Mouse (Mus musculus): ENCODE results near the gene Sdhb. TPM values are rescaled to one million over a fixed set of nuclear protein-coding genes. Genes with fewer than 3 reads are reported as not detected.

Sdhb gene
- 175 and 188 TPM in 2 replicates for polyA plus RNA-seq (2012; rRNA removed)

DNA sequence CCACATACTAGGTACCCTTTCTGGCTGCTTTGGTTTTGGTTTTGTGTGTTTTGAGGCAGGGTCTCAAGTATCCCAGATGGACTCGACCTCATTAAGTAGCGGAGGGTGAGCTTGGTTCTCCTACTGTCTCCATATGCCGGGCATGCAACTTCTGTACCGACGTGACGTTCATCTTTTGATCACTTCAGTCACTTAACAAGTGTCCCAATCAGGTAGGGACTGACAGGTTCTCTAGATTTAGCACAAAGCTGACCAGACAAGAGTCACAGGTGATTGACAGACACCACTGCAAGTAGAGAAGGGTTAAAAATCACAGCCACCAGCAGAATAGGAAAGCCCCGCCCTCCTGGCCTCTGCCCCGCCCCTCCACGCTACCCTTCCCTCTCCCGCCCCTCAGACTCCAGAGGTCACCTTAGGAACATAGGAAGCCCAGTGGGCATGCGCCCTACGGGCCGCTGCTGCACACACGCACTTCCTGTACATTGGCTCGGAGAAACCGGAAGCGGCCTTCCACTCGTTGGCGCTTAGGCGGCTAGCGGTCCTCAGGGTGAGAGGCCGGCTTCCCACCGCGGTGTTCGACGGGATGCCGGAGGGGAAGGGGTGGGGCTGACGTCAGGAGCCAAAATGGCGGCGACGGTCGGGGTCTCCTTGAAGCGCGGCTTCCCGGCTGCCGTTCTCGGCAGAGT lies at the start of gene Sdhb:
Sdhb (plus strand) TSS at position 423 of the 686 bp plus-strand sequence.
- peak; percentile 88 for DNase-seq (ENCODE audit: low spot score)

DNA sequence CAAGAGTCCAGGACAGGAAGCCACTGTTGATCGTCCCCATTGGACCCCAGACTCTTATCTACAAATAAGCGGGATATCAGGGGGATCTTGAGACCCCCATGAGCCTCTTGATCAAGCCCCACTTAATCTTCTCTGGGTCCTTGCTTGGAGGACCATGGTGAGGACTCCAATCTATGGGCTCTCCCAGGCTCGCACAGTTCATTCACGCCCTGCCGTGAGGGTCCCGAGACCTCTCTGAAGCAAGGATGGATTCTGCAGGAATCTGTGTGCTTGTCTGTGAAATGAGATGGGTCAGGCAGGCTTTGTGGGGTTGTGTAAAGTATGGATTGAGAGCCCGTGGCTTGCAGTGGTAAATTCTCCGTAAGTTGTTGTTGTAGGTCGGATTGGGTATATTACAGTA lies 49.6 kb upstream of the Sdhb start:
- DNase-seq (ENCODE audit: low spot score) = peak; percentile 7

DNA sequence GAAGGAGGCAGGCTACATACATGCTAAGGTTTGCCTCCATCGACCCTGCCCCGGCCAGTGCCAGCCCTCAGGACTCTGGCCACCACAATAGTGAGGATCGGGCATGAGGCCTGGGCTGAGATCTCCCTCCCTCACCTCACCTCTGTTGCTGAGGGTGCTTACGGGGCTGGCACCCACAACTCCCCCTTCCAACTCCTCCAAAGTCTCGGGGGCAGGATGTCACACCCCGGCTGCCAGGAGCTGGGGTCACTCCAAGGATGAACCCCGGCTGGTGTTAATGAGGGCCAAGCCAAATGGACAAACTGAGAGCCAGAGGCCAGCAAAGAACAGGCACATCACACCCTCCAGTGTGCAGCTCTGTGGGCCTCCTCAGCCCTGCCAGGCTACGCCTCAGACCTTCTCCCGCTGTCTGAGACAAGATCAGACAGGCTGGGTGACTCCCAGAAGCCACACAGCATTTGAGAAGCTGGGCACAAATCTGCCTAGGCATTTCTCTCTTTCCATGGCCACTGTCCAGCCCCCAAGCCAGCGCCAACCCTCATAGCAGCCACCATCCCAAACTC lies 48.7 kb upstream of the Sdhb start:
- peak; percentile 17 for DNase-seq (ENCODE audit: low spot score)

DNA sequence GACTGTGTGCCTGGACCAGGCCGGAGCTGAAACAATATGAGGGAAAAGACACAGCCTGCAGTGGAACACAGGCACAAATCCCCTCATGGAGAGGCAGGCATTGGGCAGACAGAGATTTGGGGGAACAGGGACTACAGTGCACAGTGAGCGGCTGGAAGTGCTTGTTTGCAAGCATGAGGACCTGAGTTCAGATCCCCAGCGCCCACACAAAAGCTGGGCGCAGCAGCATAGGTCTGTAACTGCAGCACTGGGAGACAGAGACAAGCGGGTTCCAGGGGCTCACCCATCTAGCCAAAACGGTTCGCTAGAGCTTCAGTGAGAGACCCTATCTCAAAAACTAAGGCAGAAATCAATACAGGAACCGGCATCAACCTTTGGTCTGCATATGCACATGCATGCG lies 47.4 kb upstream of the Sdhb start:
- DNase-seq (ENCODE audit: low spot score) = peak; percentile 4

DNA sequence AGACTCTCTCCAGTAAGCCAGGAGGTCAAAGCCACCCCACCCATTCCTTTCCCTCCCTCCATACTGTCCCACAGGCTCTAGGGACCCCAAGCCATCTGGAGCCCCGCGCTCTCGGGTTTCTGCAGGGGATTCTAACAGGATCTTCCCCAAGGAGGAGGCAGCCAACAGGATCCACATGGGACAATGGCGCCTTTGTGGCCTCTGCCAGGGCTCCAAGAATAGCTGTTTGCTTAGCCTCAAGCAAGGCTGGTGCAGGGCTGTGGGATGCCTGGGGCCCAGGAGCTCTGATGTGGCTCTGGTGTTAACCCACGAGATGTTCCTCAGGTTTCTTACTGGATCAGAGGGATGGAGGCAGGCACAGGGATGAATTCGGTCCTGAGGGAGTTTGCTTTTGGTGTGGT lies 46.3 kb upstream of the Sdhb start:
- DNase-seq (ENCODE audit: low spot score) = peak; percentile 11

DNA sequence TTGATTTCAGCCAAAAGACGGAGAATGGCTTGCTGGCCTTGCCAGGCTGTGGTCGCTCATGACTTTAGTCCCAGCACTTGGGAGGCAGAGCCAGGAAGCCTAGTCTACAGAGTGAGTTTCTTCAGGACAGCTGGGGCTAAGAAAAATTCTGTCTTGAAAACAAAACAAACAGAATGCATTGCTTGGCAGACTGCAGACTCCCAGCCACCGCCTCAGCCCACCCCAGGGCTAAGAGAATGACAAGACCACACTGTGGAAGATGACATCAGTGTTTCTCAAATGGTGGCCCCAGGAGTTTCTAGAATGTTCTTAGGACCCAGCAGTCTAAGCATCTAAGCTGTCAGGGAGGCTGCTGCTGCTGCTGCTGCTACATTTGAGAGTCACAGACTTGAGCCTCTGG lies 45.8 kb upstream of the Sdhb start:
- peak; percentile 9 for DNase-seq (ENCODE audit: low spot score)

DNA sequence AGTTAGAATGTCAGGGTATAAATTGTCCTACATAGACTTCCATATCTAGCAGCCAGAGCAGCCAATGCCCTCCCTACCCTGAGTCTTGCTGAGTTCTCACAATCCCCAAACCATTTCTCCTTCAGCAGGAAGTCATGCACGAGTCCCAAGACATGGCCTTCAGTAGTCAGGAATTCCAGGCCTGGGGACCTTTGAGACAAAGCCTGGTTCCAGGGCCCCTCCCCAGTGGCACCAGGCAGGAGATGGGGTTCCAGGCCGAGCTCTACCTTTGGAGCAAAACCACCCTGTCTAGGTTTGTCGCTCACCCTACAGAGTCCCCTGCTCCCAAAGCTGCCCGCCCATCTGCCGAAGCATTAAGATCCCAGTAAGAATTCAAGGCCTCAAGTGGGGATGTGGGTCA lies 44.7 kb upstream of the Sdhb start:
- DNase-seq (ENCODE audit: low spot score) = peak; percentile 12

DNA sequence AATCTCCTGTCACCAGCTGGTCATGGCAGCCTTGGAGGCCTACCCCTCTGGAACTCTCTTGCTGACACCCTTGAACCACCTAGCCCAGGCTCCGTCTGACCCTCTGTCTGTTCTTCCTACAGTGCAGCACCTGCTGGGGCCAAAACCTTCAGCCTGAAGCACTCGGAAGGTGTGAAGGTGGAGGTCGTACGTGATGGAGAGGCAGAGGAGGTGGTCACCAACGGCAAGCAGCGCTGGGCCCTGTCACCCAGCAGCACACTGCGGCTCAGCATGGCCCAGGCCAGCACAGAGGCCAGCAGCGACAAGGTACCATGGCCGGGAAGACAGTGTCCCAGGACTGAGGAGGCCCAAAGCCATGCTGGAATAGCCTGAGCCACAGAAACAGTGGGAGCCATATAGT lies 43.6 kb upstream of the Sdhb start:
- peak; percentile 12 for DNase-seq (ENCODE audit: low spot score)

DNA sequence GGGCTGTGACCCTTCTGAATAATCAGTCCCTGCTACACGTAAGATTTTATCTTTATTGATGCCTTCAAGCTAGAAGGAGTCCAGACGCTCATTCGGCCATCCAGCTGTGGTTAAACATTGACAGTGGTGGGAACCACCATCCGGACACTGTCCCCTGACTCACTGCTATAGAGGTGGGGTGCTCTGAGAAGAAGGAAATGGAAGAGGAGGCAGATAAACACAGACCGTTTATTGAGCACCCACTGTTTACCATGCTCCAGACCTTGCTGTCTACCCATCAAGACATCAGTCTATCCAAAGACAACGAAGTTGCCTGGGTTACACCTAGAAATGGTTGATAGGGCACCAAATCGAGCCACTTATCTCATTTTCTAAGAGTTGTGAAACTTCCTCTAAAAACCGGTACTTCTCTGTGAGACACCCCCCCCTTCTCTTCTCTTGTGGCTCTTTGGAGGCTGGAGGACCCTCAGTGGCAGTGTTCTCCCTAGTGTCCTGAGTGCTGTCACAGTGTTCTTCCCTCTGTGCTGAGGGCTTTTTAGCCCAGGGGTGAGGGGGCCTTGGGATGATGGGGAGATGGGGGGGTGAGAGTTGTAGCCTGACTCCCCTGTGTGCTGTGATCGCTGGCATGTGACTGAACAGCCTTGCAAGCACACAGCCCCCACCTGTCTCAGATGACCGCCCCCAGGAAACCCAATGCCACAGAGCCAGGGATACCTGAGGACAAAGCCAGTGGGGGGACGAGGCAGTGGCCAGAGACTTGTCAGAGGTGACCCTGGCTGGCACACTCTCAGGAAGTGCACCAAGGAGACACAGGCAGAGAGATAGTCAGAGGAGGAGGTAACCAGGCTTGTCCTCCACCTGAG lies 40.8 kb upstream of the Sdhb start:
- no peak for DNase-seq (ENCODE audit: low spot score)

DNA sequence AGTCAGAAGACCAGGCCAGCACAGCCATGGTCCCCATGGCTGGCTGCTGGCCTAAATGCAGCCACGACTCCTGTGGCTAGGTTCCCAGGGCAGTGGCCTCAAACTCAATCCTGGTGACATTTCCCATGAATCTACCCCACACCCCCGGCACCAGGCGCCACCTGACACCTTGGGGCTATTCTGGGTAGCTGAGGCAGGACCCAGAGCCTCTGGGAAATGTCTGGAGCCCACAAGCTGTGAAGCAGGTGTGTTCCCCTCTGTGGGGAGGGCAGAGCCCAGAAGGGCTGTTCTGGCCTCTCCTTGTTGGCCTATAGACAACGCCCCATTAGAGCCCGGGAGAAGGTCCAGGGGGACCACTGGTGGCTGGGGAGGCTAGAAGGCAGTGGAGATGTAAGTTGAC lies 38.5 kb upstream of the Sdhb start:
- no peak for DNase-seq (ENCODE audit: low spot score)

DNA sequence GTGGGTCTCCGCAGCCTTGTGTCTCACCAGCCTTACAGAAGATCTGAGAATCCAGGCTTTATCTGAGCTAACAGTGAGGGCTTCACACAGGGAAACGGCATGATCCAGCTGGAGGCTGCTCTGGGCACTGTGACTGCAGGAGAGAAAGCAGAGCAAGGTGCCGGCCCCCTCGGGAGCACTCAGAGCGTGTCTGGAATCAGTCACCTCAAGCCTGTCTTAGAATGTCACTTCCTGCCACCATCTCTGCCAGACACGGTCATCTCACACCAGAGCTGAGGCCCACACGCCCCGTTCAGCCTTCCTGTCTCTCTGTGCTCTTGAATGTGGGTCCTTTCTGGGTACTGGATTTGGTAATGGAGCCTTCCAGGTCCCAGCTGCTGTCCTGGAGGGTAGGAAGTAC lies 35.4 kb upstream of the Sdhb start:
- no peak for DNase-seq (ENCODE audit: low spot score)

DNA sequence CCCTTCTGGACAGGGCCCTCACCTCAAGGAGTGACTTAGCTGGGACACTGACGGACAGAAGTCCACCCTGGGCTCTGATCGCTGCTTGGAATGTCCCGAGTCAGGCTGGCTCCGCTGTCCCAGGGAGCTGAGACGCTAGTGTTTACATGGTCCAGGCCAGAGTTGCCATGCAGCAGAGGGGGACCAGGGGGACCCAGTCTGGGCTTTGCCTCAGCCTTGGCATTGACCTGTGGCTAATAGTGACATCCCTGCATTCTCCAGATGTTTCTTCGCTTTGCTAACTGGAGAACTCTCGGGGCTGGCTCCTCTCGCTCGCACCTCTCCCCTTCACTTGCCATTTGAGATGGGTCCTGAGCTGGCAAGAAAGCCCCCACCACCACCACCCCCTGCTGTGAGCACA lies 32.7 kb upstream of the Sdhb start:
- DNase-seq (ENCODE audit: low spot score) = no peak

DNA sequence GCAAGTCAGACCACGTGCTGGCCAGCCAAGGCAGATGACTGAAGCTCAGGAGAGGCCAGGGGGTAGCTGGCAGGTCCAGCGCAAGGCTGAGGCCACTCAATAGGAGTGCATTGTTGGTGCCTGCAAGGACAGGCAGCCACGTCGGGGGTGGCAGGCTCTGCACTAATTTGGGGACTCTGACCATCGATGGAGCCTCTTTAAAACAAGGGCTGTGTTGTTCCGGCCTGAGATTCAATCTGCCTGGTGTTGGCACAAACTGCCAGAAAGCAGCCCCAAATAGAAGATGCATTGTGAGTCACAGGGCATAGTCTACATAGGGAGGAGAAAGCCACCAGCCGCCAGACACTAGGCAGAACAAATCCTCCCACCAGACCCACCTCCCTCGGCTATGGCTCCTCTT lies 31.3 kb upstream of the Sdhb start:
- DNase-seq (ENCODE audit: low spot score) = no peak

DNA sequence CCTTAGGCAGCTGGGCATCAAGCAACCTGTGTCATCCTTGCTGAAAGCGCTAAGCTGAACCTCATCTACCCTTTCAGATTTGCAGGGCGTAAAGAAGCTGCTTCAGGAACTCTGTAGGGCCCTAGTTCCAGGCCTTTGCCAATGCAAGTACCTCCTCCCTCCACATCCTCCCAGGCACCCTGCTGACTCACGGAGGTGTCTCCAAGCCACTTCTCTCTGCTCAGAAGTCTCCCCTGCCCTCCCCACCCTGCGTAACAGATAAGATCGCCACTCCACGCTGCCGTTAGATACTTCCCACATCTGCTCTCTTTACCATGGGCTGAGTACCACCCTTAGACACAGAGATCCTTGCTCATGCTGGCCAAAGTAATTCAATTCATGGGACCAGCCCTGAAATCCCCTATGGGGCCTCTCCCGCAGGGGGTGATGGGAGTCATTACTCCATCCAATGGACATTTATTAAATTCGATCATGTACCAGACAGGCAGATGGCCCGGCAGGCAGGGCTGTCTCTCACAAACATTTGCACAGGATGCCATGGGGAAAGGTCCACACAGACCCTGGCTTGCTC lies 30.0 kb upstream of the Sdhb start:
- no peak for DNase-seq (ENCODE audit: low spot score)

DNA sequence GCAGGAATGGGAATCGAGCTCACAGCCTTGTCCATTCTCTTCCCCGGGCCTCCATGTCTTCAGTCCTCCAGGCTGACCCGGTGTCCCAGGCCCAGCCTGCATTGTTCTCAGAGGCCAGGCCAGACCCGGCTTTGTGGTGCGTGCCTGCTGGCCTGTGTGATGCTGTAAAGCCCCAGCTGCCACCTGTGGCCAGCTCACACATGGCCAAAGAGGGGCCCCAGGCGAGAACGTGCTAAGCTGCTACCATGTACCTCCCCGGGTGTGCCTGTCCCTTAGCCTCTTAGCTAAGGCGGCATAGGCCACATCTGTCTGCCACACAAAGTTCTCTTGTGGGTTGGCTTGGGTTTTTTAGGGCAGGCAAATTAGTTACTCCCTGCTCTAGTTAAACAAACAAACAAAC lies 25.4 kb upstream of the Sdhb start:
- DNase-seq (ENCODE audit: low spot score) = no peak

DNA sequence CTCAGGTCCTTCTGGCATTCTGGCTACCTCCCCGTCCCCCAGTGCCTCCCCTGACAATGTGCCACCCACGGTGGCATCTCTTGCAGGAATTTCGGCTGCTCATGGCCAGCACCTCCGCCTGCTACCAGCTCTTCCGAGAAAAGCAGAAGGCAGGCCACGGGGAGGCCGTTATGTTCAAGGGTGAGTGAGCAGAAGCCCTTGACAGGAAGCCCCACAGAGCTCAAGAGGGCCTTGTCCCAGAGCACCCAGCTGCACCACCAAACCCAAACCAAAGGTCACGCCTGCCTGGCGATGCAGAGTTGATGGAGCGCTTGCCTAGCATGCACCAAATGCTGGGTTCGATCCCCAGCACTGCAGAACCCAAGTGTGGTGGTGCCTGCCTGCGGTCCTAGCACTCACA lies 16.6 kb upstream of the Sdhb start:
- DNase-seq (ENCODE audit: low spot score) = no peak

DNA sequence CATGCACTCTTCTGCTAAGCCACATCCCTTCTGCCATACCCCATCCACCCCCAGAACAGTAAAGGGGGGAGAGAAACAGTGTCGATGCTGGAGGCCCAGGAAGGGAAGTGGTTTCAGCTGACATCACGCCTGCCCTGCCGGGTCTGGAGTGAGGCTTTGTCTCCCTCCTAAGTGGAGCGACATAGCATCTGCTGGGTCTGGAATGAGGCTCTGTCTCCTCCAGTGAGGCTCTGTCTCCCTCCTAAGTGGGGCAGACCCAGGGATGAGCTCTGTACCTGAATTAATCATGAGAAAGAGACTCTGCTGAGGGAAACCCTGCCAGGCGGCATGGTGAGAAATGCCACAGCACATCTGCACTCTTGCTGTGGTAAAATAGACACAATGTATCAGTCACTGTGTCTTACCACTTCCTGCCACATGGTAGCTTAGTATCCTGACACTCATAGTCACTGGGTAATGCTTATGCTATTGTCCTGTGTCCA lies 16.0 kb upstream of the Sdhb start:
- no peak for DNase-seq (ENCODE audit: low spot score)

DNA sequence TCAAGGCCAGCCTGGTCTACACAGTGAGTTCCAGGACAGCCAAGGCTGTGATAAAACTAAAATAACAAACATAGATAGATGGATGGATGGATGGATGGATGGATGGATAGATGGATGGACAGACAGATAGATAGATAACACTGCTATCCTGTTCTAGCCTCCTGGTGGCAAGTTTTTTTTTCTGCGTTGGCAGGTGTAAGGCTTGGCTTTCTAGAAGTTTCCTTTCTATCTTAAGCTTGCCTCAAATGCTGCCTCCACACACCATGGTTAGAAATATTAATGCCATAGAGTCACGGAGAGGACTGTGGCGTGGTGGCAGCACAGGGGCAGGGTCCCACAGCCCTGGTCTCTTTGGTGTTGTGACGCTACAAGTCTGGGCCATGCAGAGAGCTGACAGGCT lies 15.4 kb upstream of the Sdhb start:
- DNase-seq (ENCODE audit: low spot score) = no peak

DNA sequence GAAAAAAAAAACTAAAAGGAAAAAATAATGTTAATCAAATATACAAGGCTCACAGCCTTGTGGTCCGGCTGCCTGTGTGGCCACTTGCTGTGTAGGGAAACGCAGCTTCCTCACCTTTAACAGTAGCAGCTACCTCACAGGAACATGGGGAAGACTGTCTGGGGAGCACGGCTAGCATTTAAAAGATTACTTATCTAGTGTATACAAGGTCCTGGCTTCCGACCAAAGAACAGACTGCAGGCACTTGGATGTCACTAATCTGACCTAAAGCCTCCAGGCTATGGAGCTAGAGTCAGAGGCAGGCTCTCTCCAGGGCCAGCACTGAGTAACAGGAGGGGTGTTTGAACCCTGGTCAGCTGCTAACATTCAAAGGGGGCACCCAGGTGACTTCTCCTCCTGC lies 15.0 kb upstream of the Sdhb start:
- DNase-seq (ENCODE audit: low spot score) = no peak

DNA sequence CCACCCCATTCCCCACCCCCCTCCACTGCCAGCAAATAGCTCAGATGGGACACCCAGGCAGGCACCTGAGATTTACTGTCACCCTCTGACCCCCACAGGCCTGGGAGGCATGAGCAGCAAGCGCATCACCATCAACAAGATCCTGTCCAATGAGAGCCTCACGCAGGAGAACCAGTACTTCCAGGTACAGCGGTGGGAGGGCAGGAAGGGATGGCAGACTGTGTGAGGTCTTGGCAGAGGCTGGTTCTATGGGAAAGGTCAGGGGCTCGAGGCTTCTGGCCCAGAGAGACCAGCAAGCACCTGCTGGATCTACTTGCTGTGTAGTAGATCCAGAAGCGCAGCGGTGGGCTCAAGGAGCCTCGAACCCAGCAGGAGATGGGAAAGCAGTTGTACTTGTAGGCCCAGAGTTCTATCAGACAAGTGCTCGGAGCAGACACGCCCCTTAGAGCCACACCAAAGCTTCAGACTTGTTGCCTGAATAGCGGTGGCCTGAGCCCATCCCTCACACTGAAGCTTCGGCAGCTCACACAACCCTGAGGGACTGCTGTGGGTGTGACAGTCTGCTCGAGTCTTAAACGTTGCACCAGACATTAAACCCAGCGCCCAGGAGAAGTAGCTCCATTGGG lies 14.3 kb upstream of the Sdhb start:
- DNase-seq (ENCODE audit: low spot score) = no peak

DNA sequence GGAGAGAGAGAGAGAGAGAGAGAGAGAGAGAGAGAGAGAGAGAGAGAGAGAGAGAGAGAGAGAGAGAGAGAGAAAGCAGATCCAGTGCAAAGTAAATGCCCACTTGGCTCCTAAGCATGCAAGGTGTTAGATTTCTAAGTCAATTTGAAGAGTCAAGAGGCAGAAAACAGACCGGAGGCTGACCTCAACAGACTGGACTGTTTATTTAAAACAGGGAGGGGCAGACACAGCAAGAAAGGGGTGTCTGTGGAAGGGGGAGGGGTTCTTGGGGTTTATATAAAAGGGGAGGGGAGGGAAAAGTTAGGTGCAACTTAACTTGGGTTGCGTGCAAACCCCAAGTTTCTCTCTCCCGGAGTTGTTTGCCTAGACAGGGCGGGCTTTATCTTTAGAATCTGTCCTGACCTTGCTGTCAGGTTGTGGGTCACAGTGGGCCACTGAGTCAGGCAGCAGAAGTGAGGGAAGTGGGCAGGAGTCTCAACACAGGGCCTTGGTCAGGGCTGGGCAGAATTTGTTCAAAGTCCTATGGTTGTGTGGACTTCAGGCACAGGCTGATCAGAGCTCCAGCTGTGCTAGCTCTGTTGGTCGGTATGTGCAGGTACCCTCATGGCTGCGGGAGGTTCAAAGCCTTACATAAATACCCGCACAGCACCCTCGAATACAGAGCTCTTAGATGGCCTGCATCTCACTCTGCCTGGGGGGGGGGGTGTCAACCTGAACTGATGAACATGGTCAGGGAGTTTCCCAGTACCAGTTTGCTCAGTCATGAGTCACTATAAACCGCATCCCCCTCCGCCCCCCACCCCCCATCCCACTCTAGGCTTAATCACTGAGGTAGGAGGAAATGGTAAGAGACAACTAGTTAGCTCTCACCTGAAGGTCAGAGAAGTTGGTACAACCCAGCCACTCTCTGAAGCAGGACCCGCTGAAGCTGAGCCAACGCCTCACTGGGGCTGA lies 13.2 kb upstream of the Sdhb start:
- DNase-seq (ENCODE audit: low spot score) = no peak

Measured in urinary bladder, adult 2 months (tissue).